Mouse (Mus musculus) neutrophil, adult 83 days (primary cell): ENCODE data around the gene Ascc2. TPM values are rescaled to one million over a fixed set of nuclear protein-coding genes. Genes with fewer than 3 reads are reported as not detected.

Experiments used
- total RNA-seq, 2 experiments: library from RNA; stranded (reverse); gene quantifications; one replicate each; pipeline ENCODE4 v1.2.4; 2023

The Ascc2 gene
- total RNA-seq = 10 to 100 TPM; 18.2 to 19.6 TPM

GRCm38 (mm10) chr11:4637534-4638234 lies at the start of gene Ascc2:
Gene Ascc2, plus strand, starts transcription at chr11:4637747.

GRCm38 (mm10) chr11:4594608-4595500 lies 42.7 kb upstream of the Ascc2 start, which contains the start of gene Mtmr3:
Gene Mtmr3, minus strand, starts transcription at chr11:4594863.

GRCm38 (mm10) chr11:4620017-4620485 lies 17.5 kb upstream of the Ascc2 start, which contains the start of gene Gm11032:
Gene Gm11032, plus strand, starts transcription at chr11:4620067.

GRCm38 (mm10) chr11:4704072-4704964 lies 66.8 kb downstream of the Ascc2 start, which contains the start of the genes Uqcr10 and Zmat5:
Gene Uqcr10, minus strand, starts transcription at chr11:4704342.
Gene Zmat5, plus strand, starts transcription at chr11:4704678.

Other genes with a start within 250 kb of the Ascc2 start
- 1 to 10 TPM; 4.7 to 5.9 TPM for gene Hormad2, start 196.6 kb upstream of the Ascc2 start, total RNA-seq
- gene Mtmr3, start 42.9 kb upstream of the Ascc2 start, total RNA-seq = 100 to 1,000 TPM; 145 to 154 TPM
- gene Gm11032, start 17.7 kb upstream of the Ascc2 start, total RNA-seq = not detected
- gene Uqcr10, start 66.6 kb downstream of the Ascc2 start, total RNA-seq = 100 to 1,000 TPM; 134 to 138 TPM
- gene Zmat5, start 66.9 kb downstream of the Ascc2 start, total RNA-seq = 10 to 100 TPM; 18.7 to 22.0 TPM
- gene Cabp7, start 109.0 kb downstream of the Ascc2 start, total RNA-seq = not detected
- gene Nf2, start 211.8 kb downstream of the Ascc2 start, total RNA-seq = 10 to 100 TPM; 21.4 to 24.7 TPM
- 1 to 10 TPM; 2.8 to 2.9 TPM for gene Nipsnap1, start 236.2 kb downstream of the Ascc2 start, total RNA-seq